Mouse (Mus musculus): Measurements from ENCODE around the gene Htr3b.
A peak's percentile ranks its signal among the peaks of the same experiment; 100 is the strongest.
"Not testable (repeated sequence)": the region's sequence is repeated elsewhere in the genome, so short reads cannot be mapped to it uniquely, and the experiment has no call there.

The Htr3b gene

DNA sequence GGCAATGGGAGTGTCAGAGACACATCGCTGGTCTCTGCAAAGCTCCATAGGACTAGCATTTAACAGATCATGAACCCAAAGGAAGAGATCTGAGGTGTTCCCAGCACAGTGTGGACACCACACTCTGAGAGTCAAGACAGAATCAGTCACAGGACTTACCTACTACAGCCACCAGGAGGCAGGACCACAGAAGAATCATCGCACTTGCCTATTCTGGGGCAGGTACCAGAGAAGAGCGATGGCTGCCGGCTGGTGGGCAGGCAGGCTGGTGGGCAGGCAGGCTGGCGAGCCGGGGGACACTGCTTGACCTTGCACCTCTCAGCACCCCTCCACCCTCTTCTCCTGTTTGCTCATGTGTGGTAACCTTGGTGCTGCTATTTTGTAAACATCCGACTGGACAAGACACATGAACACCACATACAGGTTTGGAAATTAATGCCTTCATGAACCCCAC lies at the start of gene Htr3b:
Htr3b (minus strand) TSS at position 404 of the 454 bp plus-strand sequence.
- peak; percentile 30 for DNase-seq

DNA sequence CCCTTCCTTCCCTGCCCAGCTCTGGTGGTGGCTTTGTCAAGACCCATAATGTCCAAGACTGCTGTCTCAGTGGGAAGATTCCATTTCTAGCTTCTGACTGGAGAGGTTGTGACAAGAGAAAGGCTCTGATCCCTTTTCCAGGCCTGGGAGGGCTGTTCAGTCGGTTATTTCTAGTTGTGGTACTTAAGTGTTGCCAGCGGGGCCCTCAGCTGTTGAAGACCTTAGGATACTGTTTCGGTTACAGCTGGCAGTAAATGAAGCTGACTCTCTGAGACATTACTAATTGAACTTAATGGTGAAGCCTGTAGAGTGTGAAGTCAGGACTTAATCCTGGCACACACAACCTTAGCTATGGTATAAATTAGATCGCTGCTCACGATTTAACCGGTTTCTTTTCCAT lies 34.5 kb upstream of the Htr3b start:
- no peak for DNase-seq

DNA sequence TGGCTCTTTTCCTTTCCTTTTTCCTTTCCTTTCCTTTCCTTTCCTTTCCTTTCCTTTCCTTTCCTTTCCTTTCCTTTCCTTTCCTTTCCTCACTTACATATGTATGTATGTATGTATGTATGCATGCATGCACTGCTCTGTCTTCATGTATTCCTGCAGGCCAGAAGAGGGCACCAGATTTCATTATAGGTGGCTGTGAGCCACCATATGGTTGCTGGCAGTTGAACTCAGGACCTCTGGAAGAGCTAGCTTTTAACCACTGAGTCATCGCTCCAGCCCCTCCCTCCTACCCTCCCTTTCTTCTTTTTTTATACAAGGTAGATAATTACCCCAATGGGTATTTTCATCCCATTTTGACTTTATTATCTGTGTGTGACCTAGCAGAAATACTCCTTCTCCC lies 30.9 kb upstream of the Htr3b start:
- DNase-seq: no peak

DNA sequence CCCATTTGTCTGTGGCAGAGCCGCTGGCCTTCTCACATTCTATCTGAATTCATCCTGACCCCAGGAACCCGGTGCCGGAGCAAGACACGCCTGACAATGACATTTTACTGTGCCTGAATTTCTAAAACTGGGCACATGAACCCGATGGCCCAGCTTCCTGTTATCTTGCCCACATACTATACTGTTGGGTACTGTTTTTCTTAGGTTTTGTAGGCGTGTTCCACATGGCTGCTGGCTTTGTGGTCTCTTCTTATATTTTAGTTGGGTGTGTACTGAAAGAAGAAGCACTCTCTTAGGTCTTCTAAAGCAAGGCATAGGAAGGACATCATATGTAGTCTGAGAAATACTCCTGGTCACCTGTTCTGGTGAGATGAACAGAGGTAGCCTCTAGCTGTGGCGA lies 30.0 kb upstream of the Htr3b start:
- DNase-seq: no peak

DNA sequence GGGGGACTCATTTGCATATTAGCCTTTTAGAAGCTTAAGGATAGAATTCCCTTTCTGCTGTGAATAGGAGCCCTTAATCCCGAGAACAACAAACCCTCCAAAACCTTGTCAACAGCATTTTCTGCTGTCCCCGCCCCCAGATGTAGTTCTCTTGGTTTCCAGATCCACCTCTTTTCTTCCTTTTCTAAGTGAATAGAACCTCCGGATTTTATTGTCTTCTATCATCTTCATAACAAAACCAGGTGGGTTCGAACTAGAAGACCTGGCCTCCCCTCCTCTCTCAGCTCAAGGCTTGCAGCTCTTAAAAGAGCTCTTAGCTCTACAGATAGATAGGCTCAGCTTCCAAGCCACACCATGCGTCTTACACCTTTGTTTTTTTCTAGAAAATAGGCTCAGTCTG lies 26.9 kb upstream of the Htr3b start:
- no peak for DNase-seq

DNA sequence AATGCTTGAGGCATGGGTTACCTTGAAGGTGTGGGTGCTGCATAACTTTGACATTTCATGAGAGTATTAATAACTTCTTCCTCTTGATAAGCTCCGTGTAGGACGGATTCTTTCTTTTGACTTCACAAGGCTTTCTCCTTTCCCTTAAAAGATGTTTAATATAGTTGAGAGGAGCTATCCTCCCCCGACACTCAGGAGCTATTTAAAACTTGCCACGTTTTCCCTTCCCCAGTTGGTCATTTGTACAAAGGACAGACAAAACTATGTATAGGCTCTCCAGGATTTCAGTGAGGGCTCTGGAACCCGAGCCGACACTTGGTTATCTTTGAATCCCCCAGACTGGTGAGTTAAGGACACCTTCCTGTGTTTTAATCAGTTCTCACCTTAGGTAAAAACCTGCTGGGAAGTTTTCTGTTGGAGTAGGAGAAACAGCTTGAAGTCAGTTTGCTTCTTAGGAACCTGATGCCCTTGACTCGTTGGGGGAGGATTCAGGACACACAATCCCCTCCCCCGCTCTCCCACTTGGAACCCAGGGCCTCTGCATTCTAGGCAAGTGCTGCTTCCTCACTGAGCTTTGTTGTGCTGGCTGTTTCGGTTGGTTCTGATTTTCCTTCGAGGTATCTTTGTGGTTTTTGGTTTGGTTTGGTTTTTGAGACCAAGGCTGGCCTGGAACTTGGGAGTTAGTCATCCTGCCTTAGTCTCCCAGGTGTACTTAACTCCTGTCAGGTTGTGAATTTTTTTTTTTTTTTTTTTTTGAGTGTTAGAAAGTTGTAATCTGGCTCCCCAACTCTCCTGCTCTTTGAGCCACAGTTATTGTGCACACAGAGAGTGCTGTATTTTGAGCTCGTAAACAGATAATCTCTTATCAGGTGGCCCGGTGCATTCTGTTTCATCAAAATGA lies 22.7 kb upstream of the Htr3b start:
- peak; percentile 5 for DNase-seq

DNA sequence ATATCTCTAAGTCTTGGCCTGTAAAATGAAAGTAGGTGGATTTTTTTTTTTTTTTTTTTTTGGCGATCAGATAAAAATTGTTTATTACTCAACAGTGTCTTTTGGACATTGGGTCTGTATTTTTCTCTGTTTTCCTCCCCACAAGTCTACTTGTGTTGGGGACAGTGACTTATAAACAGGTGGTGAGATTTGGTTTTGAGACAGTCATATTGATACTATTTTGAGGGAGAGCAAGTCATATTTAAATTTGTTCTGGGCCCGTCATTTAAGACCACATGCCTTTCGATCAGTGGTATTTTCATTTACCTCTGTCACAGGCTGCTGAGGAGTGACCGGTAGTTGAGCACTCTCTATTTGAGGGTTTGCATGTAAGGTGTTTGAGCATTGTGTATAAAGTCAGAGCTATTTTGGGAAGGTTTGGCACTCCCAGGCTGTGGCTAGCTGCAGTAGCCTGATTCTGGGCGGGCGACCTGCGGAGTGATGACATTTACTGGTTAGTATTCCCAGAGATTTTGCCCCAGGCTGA lies 21.9 kb upstream of the Htr3b start:
- DNase-seq: peak; percentile 3

DNA sequence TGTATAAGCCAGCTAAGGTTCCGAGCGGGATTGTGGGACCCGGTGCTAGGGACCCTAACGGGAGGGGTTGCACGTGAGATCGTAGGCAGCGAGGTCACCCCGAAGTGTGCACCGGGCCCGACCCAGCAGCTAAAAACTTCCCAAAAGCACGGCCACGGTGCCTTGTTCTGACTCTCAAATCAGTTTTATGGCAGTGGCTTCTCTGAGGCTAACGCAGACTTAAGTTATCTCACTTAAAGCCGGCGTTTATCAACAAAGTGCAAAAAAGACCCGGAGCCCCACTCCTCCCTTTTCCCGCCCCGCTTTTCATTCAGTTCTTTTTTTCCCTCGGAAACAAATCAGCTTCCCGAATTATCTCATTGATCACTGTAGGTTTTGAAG lies 20.9 kb upstream of the Htr3b start:
- no peak for DNase-seq

DNA sequence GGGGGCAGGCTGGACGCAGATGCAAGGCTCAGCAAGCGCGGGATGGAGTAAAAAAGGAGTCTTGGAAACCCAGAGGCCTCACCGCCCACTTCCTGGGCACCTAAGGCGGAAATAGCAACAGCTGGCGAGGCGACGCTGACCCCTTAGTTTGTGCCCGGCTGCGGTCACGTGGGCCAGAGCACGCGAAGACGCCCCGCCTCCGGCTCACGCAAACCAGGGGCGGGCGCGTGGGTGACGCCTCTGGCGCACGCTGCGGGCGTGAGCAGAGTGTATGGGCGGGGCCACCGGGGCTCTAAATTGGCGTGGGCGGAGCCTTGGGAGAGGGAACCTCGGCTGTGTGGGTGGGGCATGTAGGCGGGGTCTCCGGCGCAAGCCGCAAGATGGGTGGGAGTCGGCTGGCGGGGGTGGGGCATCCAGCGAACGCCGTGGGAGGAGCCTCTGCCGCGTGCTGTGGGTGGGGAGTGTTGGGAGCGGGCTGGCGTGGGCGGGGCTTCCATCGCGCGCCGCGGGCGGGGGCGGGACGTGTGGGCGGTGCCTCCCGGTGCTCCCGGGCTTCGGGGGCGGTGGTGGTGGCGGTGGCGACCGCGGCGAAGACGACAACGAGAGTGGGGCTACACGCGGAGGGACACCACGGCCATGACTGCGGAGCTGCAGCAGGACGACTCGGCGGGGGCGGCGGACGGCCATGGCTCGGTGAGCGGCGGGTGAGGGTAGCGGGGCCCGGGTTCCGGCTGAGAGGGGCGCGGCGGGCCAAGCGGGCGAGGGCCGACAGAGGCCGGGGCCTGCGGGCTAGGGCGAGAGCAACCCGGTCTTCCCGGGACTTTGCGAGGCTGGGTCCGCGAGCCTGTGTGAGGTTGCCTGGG lies 20.3 kb upstream of the Htr3b start, which contains the start of gene Usp28:
Usp28 (plus strand) TSS at position 531 of the 863 bp plus-strand sequence.
- peak; percentile 99 for DNase-seq

DNA sequence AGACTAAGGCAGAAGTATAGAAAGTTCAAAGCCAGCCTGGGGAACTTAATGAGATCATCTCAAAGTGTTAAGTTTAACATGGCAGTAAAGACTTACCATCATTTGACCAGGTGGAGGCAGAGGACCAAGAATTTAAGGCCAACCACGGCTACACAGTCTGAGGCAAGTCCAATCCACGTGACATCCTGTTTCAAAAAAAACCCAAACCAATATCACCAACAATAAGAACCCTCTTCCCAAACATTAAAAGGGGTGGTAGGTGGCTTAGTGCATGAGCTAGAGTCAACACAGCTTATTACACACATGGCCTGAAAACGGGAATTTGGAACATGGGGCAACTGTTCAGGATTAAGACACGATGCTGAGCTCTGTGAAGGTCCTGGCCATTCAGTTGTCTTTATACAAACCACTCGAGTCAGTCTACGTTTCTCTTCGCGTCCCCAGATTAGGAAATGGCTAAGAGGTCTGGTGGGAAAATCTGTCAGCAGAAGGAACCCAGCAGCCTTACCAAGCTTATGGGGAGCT lies 19.6 kb upstream of the Htr3b start:
- DNase-seq: no peak

DNA sequence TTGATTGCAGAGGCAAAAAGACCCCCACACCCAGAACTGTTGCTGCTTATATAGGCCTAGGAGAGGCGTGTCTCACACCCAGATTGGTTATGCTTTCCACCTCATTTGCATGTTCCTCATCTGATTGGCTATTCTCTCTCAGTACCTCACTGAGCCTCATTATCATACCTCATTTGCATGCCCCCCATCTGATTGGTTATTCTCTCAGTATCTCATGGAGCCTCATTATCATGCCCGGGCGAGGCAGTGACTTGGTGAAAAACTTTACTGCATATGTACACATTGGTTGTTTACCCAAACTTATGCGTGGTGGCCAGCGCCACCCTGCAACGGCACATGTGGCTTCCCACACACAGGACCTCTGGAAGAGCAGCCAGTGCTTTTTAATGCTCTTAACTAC lies 19.0 kb upstream of the Htr3b start:
- DNase-seq: not testable (repeated sequence)

DNA sequence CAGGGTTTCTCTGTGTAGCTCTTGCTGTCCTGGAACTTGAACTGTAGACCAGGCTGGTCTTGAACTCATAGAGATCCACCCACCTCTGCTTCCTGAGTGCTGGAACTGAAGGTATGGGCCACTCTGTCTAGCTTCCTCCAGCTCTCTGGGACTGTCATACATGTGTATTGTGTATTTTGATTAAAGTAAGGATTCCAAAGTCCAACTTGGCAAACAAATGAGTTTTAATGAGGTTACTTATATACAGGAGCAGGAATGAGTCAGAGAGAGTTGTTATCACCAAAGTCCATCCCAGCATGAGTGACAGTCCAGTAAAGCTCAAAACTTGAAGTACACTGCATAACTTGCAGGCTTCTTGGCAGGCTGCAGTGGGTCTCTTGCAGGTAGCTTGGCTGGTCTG lies 17.0 kb upstream of the Htr3b start:
- DNase-seq: no peak

DNA sequence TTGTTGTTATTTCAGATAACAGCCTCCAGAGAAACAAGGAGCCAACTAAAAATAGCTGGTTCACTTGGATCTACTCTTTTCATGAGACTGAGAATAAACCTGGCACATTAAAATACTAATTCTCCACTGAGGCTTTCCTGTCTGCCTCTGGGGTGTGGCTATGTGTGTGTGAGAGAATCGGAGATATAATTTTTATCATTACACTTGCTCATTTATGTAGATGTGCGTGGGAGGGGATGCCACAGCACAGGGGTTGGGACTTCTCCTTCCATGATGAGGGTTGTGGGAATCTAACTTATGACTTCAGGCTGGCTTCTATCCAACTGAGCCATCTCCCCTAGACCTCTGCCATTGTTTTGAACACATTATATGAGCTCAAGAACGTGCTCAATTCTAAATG lies 16.0 kb upstream of the Htr3b start:
- no peak for DNase-seq

DNA sequence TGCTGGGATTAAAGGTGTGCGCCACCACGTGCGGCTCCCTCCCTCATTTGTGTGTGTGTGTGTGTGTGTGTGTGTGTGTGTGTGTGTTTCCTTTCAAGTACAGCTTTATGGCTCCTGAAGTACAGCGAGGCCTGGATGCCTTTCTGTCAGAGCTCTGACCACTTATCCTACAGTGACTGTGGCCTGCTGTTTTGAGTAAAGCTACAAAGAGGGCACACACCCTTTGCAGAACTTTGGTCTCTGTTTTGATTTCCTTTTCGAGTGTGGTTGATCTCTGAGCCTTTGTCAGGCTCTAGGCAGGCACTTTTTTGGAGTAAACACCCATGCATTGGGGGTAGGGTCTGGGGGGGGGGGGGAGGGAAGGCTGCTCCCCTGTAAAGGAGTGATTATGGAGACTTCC lies 15.6 kb upstream of the Htr3b start:
- peak; percentile 8 for DNase-seq

DNA sequence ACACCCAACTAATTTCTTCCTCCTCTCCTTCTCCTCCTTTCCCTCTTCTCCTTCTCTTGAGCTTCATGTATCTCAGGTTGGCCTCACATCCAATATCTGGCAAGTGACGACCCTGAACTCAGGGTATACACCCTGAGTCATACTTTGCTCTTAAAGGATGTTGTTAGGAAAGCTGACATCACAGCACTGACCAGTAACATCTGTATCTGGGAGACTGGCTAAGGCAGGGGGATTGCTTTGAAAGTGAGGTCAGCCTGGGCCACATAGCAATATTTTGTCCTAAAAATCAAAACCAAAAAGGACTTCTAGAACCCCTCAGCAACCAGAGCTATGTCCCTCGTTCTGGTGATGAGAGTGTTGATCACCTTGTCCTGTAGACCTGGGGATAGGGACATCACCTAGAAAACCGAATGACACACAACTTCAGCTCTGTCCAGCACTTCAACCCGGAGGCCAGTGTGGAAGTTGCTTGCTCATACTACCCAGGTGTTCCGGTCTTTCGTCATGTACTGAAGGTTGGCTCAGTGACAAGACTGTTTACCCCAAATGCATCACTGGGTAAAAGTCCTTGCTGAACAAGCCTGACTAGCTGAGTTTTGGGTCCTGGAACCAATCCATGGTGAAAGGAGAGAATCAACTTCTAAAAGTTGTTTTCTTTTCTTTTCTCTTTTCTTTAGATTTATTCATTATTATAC lies 12.0 kb upstream of the Htr3b start:
- no peak for DNase-seq

DNA sequence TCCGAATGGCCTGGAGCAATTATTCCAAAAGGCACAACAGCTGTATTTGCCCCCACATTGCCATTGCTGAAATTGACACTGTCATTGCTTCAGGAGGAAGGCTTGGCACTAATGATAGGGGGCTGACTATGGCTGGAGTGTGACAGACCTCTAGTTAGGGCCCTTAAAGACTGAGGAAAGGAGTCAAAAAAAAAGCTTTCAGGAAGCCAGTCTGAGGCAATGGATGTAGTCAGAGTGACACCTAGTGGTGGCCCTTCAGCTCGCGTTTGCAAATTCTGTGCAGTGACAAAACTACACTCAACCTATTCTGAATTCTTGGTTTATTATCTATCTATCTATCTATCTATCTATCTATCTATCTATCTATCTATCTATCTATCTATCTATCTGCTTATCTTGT lies 7.7 kb upstream of the Htr3b start:
- peak; percentile 64 for DNase-seq

DNA sequence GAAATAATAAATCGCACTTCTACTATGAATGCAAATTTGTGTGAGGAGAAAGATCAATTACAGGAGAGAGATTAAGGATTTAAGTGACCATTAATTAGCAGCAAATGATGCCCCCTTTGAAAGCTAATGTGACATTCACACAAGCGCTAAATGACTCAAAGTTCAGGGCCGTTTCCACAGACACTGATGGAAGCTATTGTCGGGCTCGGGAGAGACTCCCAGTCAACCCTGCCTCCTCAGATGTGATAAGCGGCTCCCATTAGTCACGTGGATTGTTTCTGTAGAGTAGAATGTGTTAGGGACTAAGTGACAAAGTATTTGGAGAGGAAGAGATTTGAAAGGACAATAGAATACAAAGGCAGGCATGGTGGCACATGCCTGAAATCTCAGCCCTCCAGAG lies 2.7 kb downstream of the Htr3b start:
- DNase-seq: no peak

DNA sequence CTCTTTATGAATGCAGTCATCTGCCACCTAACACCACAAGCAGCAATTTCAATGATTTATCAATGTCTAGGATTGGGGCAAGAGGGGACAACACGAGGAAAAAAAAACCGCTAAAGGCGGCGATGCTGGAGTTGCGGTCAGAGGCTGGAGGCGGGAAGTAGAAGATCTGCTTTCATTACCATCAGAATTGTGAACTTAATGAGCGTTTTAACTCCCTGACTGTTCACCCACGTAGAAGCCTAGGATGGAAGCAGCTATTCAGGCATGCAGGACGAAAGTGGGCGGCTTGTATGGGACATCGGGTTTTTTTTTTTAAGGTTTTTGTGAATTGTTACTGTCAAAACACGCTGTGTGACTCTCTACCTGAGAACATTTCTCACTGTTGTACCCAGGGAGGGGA lies 3.5 kb downstream of the Htr3b start:
- no peak for DNase-seq

DNA sequence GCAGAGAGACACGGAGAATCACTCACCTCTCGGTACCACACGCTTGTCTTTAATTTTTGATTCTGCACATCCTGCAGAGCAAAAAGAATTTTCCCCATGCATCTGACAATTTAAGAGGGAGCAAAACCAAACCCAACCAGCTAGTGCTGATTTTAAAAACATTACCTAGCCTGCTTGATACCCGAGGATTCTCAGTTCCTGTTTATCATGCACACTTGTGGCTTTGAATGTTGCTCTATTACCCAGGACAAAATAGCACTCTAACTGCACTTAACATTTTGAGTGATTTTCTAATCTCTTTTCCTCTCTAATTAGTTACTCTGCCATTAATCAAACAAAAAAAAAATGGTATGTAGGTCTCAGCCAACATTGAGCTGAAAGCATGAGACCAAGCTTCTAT lies 17.2 kb downstream of the Htr3b start:
- DNase-seq: no peak

DNA sequence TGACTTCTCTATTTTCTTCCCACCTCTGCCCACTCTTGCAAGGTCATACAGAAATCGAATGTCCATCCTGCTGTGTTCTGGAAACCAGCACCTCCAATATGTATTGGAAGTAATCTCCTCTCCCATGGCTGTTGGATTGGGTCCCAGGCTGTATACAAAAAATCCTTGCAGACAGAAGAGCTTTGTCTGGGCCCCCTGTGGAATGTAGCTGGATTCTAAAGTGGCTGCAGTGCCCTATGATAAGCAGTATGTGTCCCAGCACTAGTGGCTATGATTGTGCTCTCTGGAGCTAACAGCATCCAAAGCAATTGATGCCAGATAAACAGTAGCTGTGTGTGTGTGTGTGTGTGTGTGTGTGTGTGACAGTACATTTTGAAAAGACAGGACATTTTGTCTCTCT lies 22.4 kb downstream of the Htr3b start:
- DNase-seq: no peak

DNA sequence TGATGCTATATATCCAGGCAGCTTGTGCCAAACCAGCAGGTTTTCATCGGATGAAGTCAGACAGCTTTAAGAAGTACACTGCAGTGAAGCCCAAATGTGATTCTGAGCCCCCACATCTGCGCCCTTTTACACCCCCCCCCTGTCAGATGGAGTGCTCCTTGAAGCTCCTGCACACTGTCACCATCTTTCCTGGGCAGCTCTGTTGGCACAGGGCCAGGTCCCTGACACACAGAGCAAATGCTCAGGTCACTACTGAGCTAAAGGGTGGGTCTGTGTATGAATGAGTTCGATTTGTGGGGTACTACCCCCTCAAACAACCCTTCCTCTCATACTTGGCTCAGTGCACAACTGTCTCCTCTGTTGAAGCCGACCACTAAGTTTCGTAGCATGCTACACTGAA lies 35.4 kb downstream of the Htr3b start:
- DNase-seq: no peak

DNA sequence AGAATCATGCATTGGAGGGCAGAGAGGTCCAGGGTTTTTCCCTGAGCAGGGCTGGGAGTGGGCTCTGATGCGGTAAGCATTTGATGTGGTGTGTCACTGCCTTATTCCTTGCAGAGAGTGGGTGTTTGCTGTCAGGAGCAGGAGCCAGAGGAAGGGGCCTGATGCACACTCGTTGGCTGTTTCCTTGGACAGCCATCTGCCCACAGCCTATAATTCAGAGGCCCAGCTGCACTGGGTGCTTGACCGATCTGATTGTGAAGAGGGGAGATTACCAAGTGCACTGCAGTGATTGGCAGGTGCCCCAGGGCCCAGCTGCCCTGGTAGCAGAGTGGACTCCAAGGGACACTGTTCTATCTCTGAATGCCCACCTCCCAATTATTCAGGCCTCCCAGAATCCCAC lies 36.0 kb downstream of the Htr3b start:
- no peak for DNase-seq
